Mouse (Mus musculus) gastrocnemius, adult 2 months (tissue): ENCODE results near the gene Bmp6. TPM values are rescaled to one million over a fixed set of nuclear protein-coding genes. Genes with fewer than 3 reads are reported as not detected.
A peak's percentile ranks its signal among the peaks of the same experiment; 100 is the strongest.

Experiments
- DNase-seq: peaks from one replicate; pipeline ENCODE4 v3.0.0; 2022
- H3K27ac ChIP-seq: fragments of 200-600 bp; 2 replicates; pipeline ENCODE4 v1.8.1; 2022; ENCODE audit warnings: mild to moderate bottlenecking
- H3K4me3 ChIP-seq: fragments of 200-600 bp; 2 replicates; pipeline ENCODE4 v1.8.1; 2022; ENCODE audit warnings: mild to moderate bottlenecking, moderate library complexity
- CTCF ChIP-seq: fragments of 200-600 bp; IDR thresholded peaks from 2 replicates; pipeline ENCODE4 v1.8.1; 2022; ENCODE audit warnings: antibody characterized with exemption, mild to moderate bottlenecking, moderate library complexity
- intact Hi-C: fragments of 180-260 bp; cut with DNase I; formaldehyde crosslinking; loops from one replicate; pipeline ENCODE4 v1.15.1; 2025
- total RNA-seq, 2 experiments: library from RNA; stranded (reverse); gene quantifications; 2 replicates each; pipeline ENCODE4 v1.2.3; 2021

The Bmp6 gene
- total RNA-seq, 2 experiments from 2014 or later, result 11.2 to 11.3 TPM

DNA sequence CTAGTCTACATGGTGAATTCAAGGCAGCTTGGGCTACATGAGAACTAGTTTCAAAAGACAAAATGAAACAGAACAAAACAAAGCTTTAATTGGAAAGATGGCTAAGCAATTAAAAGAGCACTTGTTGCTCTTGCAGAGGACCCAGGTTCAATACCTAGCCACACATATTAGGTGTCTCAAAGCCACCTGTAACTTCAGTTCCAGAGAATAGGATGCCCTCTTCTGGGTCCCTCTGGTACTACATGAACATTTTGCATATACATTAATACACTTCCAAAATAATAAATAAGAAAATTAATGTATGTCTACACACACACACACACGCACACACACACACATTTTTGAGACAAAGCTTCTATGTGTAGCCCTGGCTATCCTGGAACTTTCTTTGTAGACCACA, 118.5 kb downstream of the Bmp6 start:
- DNase-seq, result no peak
- intact Hi-C loops, result no loop called here
- H3K4me3 ChIP-seq, result no peak overlapping the region
- peak; percentile 41 for TF ChIP-seq CTCF
- no peak overlapping the region for H3K27ac ChIP-seq

DNA sequence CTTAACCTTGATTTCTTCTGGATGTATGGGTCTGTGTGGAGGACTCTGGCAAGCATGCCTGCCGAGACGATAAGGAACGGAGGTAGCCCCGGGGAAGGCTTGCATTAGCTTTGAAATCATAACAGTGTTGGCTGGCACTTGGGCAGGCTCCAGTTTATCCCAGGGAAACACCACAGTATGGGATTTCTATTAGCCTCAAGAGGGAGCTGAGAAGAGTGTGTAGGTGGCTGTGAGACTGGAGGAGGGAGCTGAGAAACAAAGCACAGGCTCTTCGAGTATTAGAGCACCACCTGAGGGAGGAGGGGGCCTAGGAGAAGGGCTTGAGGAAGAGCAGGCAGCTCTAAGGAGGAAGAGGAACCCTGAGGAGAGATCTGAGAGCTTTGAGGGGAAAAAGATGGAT, 126.0 kb downstream of the Bmp6 start:
- no peak overlapping the region for H3K4me3 ChIP-seq

GRCm38 (mm10) chr13:38472636-38473035, 127.7 kb downstream of the Bmp6 start:
- Histone ChIP-seq H3K27ac (no peak overlapping the region), H3K4me3 (no peak overlapping the region)
- no peak for TF ChIP-seq CTCF
- intact Hi-C loops, result no loop called here
- no peak for DNase-seq

More for the DNA sequence above, 126.0 kb downstream of the Bmp6 start:
- DNase-seq, result no peak
- no peak overlapping the region for H3K27ac ChIP-seq
- no peak for TF ChIP-seq CTCF
- intact Hi-C loops, result no loop called here

- intact Hi-C loops, result no loop called here
- H3K27ac ChIP-seq, result no peak overlapping the region
- DNase-seq, result no peak
- no peak overlapping the region for H3K4me3 ChIP-seq
- no peak for TF ChIP-seq CTCF
These were observed 128.6 kb downstream of the Bmp6 start for GRCm38 (mm10) chr13:38473497-38473896.

- TF ChIP-seq CTCF, result no peak
- no peak for DNase-seq
- Histone ChIP-seq H3K4me3 (no peak overlapping the region), H3K27ac (no peak overlapping the region)
- intact Hi-C loops, result no loop called here
These were observed 132.0 kb downstream of the Bmp6 start for GRCm38 (mm10) chr13:38476936-38477335.

GRCm38 (mm10) chr13:38481021-38481420, 136.1 kb downstream of the Bmp6 start:
- no peak for DNase-seq
- no peak for TF ChIP-seq CTCF
- Histone ChIP-seq H3K27ac (peak overlapping the region; percentile 48; the same call in 1 of the 2 replicates), H3K4me3 (no peak overlapping the region)
- intact Hi-C loops, result no loop called here

- no peak for TF ChIP-seq CTCF
- intact Hi-C loops, result no loop called here
These were observed 139.8 kb downstream of the Bmp6 start for GRCm38 (mm10) chr13:38484701-38485100.

DNA sequence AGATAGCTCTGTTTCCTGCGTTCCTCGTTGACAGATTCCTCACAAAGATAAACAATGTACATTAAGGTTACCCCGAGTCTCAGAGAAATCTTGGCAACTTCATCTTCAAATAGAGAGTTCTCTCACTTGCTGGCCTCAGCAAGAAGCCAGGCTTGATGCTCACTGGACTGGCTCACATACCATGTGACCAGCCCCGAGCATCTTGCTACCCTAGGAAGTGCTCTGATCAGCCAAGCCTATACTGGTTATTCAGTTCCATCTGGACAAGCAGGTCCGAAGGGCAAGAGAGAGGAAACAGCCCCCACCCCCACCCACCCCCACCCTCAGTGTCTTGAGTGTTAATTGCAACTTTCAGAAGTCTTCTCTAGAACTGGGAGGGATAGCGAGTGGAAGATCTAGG, 141.9 kb downstream of the Bmp6 start:
- no peak for TF ChIP-seq CTCF

More at GRCm38 (mm10) chr13:38484701-38485100, 139.8 kb downstream of the Bmp6 start:
- Histone ChIP-seq H3K27ac (no peak overlapping the region), H3K4me3 (no peak overlapping the region)
- DNase-seq, result no peak

GRCm38 (mm10) chr13:38496715-38497114, 151.8 kb downstream of the Bmp6 start:
- DNase-seq, result no peak
- intact Hi-C loops, result no loop called here
- Histone ChIP-seq H3K27ac (no peak overlapping the region), H3K4me3 (no peak overlapping the region)
- TF ChIP-seq CTCF, result no peak

More for the DNA sequence above, 141.9 kb downstream of the Bmp6 start:
- intact Hi-C loops, result no loop called here
- DNase-seq, result no peak
- H3K27ac ChIP-seq, result no peak overlapping the region
- no peak overlapping the region for H3K4me3 ChIP-seq

DNA sequence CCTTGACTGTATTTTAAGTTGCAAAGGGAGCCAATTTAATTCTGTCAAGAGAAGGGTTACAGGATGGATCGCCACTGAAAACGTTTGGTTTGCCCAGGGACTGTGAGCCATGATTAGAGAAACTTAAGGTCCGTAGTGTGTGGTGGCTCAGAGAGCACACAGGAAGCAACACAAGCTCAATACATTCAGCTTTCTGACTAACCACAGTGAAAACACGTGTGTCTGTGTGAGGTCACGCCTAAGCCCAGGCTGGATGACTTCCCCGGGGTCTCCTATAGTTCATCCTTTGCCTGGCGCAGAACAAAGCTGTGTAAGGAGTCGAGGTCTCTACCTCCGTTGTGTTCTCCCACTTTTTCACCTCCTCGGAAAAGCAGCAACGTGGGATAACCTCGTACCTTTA, 156.4 kb downstream of the Bmp6 start:
- no peak for DNase-seq
- Histone ChIP-seq H3K27ac (no peak overlapping the region), H3K4me3 (no peak overlapping the region)
- no peak for TF ChIP-seq CTCF
- intact Hi-C loops, result loop anchor here (5.0 kb wide), 1 partner anchor 159 kb away; no protein-coding TSS in a partner anchor

DNA sequence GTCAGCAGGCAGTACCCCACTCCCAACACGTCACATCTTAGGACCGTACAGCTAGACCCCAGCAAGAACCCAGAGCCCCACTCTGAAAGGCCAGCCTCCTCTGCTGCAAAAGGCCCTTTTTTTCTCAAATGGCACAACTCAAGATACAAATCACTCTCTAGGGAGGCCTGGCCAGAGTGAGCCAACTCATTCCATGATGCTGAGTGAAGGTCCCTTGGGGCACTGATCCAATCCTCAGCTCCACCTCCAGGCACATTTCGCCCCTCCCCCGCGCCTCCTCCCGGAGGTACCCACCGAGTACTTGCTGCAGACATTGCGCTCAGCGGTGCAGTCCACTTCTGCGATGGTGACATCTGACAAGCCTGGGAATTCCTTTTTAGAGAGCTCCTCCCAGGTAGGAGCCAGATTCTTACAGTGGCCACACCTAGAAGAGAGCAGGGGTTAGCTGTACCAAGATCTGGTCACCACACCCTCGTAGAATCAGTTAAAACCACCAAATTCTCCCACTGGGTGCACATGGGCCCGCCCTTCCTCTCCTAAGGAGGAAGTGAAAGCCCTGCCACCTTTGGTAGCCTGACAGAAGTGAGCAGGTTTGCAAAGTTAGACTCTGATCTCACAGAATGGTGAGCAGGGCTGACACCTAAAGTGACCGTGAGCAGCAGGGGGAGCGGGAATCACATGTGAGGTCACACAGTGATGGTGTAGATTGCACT, 158.4 kb downstream of the Bmp6 start:
- intact Hi-C loops, result loop anchor here (5.0 kb wide), 1 partner anchor 161 kb away; no protein-coding TSS in a partner anchor
- Histone ChIP-seq H3K4me3 (no peak overlapping the region), H3K27ac (peak overlapping the region; percentile 43; the same call in 1 of the 2 replicates)
- TF ChIP-seq CTCF, result no peak
- DNase-seq, result peak; percentile 63

DNA sequence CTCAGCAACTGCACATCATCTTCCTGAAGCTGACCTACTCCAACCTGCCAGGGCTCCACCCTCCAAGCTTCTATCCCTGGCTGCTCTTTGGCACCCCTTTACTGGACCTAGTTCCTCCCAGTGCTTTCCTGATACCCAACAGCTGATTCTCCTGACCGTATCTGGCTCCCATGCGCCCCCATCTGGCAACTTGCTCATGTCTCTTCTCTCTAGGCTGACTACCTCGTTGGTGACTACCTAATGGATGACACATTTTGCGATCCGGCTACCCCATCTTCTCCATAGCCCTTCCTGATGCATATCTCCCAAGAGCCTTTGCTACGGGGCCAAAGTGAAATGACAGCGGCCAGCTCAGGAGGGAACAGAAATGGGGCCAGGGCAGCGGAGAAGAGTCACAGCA, 161.4 kb downstream of the Bmp6 start:
- no peak overlapping the region for H3K27ac ChIP-seq
- no peak overlapping the region for H3K4me3 ChIP-seq
- intact Hi-C loops, result no loop called here
- peak; percentile 59 for TF ChIP-seq CTCF
- peak; percentile 77 for DNase-seq

DNA sequence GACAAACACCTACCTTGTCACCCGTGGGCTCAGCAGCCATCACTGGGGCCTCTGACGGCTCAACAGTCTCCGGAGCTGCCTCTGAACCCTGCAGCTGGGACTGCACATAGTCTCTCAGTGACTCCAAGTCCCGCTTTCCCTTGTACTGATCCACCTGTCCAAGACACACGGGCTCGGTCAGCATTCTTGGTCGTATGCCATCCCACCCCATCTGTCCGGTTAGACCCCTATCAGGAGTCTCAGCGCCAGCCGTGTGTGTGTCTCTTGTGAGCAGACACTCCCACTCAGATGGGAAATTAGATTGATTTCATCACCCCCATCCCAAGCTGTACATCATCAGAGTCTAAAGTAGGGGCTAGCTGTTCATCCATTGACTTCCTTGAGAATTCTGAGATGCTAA, 162.0 kb downstream of the Bmp6 start:
- intact Hi-C loops, result no loop called here
- TF ChIP-seq CTCF, result no peak
- Histone ChIP-seq H3K4me3 (no peak overlapping the region), H3K27ac (no peak overlapping the region)
- no peak for DNase-seq
